Mouse (Mus musculus) mesoderm, embryonic 11.5 days (tissue): Measurements from ENCODE around the gene Znrf2.

Experiments used
- DNase-seq: peaks from one replicate; pipeline ENCODE4 v3.0.0-alpha.2; 2012; ENCODE audit warnings: low read depth, low spot score

Gene Znrf2

DNA sequence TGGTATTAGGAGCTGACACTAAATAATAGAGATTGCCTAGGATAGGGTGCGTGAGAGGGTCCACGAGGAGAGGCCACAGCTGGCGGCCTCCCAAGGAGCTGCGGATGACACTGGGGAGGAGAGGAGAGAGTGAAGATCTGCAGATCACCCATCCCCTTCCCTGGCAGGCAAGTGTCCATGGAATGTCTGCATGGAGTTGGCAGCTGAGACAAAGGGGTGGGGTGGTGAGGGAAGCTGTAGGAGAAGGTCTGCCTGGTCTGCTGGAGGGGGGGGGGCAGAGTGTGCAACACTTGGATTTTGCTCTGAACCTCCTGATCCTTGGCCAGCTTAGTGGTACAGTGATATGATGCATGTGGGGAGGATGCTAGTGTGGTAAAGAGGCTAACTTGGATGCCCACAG is 98.3 kb downstream of the Znrf2 start:
- no peak for DNase-seq

DNA sequence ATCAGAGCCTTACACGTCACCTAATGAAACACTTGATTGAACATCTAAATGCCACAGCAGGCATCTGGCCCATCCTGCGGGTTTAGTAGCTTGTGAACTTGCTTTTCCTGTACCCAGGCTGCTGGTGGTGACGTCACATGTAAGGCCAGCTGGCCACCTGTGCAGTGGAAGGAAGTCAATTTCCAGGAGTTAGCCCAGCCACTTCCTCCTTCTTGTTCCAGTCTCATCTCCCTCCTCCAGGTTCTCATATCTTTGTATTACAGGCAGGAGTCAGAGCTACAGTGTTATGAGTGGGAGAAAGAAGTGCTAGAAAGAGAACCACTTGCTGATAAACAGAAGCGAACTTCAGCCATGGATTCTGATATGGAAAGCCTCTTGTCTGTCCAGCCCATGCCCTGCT is 99.4 kb downstream of the Znrf2 start:
- DNase-seq = no peak

GRCm38 (mm10) chr6:54916941-54917340 is 100.2 kb downstream of the Znrf2 start:
- DNase-seq = no peak

- DNase-seq = peak; percentile 37
Observed at GRCm38 (mm10) chr6:54917523-54917922, 100.8 kb downstream of the Znrf2 start.

- DNase-seq = no peak
Observed at GRCm38 (mm10) chr6:54918521-54918920, 101.8 kb downstream of the Znrf2 start.

DNA sequence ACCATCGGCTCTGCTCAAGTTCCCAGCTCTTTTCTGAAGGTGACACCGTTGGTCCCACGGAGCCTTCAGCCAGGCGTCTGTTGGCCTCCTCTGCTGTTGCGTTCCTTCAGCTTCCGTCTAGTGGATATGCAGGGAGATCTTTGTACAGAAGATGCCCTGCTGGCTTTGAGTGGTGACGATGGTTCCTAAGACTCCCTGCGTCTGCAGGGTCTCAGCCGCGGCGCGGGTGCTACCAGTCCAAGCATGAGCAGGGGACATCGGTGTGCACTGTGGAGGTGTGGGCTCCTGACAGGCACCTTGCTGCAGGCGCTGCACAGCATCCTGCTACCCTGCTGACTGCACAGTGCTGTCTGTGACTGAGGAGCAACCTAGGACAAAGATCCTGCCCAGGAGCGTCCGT is 107.8 kb downstream of the Znrf2 start:
- no peak for DNase-seq

- no peak for DNase-seq
Observed at GRCm38 (mm10) chr6:54925736-54926440, 109.2 kb downstream of the Znrf2 start.

- DNase-seq = no peak
Observed at GRCm38 (mm10) chr6:54926899-54927298, 110.2 kb downstream of the Znrf2 start.

DNA sequence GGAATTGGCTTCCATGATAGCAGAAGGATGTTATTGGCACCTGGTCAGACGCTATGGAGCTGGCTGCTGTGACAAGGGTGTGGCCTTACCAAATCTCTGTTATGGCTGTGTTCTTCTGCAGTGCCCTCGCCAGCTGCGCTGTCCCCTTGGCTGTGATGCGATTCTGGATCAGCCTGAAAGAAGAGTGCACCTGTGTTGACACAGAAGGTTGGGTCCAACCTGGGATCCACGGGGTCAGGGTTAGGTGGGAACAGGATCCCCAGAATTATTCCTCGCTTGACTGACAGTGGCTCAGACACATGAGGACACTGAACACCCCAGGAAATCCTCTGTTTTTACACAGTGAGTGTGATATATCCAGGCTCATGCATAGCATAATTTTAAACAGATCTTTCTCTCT is 111.2 kb downstream of the Znrf2 start:
- no peak for DNase-seq

DNA sequence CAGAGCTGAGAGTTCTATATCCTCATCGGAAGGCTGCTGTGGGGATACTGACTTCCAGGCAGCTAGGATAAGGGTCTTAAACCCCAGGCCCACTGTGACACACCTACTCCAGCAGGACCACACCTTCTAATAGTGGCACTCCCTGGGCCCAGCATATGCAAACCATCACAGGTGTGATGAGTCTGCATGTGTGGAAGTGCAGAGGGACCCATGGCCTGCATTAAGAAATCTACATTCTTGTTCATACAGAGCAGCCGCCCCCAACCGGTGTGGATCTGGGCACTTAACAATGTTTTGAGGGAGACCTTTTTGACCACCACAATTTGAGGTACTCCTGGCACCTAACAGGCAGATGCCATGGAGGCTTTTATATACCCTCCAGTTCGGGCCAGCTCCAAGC is 114.9 kb downstream of the Znrf2 start:
- no peak for DNase-seq

DNA sequence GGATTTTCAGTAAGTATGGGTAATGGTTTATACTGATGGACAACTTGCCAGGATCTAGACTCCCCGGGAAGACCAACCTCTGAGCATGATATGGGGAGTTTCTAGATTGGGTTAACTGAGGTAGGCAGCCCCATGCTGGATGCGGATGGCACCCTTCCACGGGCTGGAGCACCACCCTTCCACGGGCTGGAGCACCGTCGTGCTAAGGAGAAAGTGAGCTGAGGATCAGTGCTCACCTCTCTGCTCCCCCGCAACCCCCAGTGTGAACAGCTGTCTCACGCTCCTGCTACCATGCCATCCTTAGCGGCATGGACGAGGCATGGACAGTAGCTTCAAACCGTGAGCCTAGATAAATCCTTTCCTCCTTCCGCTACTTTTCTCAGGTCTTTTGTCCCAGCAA is 115.8 kb downstream of the Znrf2 start:
- no peak for DNase-seq

DNA sequence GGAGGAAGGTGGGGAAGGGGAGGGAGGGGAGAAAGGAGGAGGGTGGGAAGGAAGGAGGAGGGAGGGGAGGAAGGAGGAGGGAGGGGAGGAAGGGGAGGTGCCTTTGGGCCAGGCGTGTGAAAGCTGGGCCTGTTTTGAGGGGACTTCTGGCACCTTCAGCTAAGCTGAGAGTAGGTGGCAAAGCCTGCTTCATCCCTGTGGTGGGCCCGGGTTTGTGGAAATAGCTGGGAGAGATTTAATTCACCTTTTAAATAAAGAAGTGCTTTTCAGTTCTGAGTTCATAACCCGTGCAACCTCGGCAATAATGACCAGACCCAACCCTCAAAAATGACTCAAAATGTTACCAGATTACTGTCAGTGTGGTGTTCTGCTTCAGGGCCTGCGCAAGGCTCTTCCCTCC is 116.5 kb downstream of the Znrf2 start:
- no peak for DNase-seq

DNA sequence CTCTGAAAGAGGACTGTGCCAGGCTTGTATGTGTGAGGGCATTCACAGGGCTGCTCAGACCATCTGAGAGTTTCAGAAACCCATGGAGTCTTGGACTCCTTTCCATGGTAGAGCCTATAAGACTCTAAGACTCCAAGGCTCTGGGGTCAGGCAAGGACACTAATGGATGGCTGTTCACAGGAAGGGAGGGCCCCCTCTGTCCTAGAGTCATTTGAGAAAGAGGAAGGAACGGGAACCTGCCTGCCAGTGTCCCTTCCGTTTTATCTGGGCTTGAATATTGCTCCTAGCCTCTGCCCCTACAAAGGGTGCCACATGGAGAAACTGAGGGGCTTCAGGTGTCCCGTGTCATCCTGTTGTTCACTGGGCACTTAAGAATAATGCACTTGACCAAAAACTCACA is 117.2 kb downstream of the Znrf2 start:
- DNase-seq = no peak

DNA sequence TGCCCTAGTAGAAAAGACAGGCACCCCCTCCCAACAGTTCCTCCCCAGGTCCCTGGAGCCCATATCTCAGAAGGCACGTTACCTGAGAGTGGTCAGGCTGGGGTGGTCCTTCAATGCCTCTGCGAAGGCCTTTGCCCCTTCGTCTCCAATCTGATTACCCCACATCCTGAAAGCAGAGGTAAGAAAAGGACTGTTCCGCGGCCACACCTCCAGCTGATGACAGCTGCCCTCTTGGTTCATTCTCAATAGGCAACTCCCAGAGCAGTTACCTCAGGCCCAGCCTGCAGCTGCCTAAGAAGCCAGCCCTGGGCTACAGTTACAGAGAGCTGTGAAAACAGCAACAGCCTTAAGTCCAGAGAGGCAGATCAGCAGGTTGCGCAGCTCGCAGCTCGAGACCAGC is 117.6 kb downstream of the Znrf2 start:
- no peak for DNase-seq

DNA sequence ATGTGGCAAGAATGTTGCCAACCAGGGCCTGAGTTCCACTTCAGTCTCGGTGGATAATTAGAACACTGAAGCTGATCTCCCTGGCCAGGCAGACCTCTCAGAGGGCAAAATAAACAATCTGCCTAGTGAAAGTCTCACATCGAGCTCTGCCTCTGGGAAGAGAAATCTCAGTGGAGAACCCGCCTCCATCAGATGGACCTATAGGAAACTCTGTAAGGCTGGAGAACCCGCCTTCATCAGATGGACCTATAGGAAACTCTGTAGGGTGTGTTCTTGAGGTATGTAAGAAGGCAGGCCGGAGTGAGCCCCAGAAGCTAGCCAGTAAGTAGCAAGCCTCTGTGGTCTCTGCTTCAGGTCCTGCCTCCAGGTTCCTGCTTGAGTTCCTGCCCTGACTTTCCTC is 118.2 kb downstream of the Znrf2 start:
- DNase-seq = no peak

DNA sequence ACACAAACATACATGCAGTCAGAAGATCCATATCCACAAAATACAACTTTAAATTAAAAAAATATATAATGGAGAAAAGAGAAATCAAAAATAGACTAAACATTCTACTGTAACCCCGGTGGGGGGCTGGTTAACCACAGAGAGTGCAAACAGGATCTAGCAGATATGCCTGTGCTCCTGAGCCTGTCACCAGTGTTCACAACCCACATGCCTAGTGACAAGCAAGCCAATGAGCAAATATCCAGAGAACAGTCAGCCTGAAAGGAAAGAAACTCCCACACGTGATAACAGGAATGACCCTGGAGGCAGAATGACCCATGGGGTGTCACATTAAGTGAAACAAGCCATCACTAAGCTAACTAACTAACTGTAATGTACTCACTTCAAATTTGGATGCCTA is 119.8 kb downstream of the Znrf2 start:
- DNase-seq = no peak

- DNase-seq = no peak
Observed at GRCm38 (mm10) chr6:54939631-54940030, 122.9 kb downstream of the Znrf2 start.

- no peak for DNase-seq
Observed at GRCm38 (mm10) chr6:54940126-54940525, 123.4 kb downstream of the Znrf2 start.

GRCm38 (mm10) chr6:54941149-54941548 is 124.4 kb downstream of the Znrf2 start:
- DNase-seq = no peak
